Mouse (Mus musculus): ENCODE measurements around the gene Cacna1h.

DNA sequence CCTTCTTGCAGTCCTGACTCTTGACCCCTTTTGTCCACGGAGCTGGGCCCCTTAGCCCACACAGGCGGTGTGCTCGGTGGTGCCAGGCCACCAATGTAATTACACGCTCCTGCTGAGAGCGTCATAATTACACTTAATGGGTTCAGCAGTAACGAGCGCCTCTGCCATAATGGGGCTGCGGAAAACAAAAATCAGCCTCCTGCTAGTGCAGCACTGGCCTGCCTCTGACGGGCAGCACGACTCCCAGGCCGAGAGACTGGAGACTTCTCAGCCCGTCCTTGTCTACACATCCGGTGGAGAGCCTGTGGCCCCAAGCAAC lies 35.1 kb downstream of the Cacna1h start:
- TF ChIP-seq CTCF (IDR thresholded peaks at IDR 0.05; ENCODE audit: control insufficient read depth, insufficient read depth, insufficient replicate concordance, low read depth, low read length) (no peak), POLR2A (IDR thresholded peaks at IDR 0.05; ENCODE audit: control insufficient read depth, low read depth, low read length) (no peak)
